Mouse (Mus musculus) layer of hippocampus, adult 8-10 months (tissue): Measurements from ENCODE around the gene Gm2696. TPM values are rescaled to one million over a fixed set of nuclear protein-coding genes. Genes with fewer than 3 reads are reported as not detected.
A peak's percentile ranks its signal among the peaks of the same experiment; 100 is the strongest.

Experiments
- DNase-seq, 2 experiments: peaks; one replicate each; pipeline ENCODE4 v3.0.0; 2022; ENCODE audit warnings: low spot score in 2 of 2
- total RNA-seq, 4 experiments: library from RNA; stranded (reverse); gene quantifications; 2 replicates each; pipeline ENCODE4 v1.2.4; 2022

The Gm2696 gene
- total RNA-seq, 4 experiments from 2014 or later, result not detected

DNA sequence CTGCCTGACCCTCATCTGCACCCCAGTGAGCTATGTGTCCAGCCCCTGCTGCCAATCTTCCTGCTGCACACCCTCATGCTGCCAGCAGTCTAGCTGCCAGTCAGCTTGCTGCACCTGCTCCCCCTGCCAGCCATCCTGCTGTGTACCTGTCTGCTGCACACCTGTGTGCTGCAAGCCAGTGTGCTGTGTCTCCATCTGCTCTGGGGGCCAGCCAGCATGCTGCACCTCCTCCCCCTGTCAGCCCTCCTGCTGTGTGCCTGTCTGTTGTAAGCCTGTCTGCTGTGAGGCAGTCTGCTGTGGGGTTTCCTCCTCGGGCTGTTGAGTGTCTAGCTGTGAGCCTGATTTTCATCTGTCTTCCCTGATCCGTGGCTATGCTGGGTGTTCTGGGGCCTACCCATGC, 32.5 kb downstream of the Gm2696 start:
- no peak for DNase-seq

DNA sequence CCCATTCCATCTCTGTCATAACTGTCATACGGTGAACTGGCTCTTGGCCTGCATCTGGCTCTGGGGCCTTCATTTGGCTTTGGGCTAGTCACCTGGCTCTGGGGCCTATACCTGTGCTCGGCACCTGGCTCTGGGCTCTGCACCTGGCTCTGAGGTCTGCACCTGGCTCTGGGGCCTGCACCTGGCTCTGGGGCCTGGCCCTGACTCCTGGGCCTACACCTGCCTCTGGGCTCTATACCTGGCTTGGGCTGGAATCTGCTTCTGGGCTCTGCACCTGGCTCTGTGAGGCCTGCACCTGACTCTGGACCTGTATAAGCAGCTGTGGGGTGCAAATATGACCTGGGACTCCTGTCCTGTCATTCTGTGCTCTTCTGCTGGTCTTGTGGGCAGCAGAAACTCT, 33.1 kb downstream of the Gm2696 start:
- DNase-seq, result no peak

DNA sequence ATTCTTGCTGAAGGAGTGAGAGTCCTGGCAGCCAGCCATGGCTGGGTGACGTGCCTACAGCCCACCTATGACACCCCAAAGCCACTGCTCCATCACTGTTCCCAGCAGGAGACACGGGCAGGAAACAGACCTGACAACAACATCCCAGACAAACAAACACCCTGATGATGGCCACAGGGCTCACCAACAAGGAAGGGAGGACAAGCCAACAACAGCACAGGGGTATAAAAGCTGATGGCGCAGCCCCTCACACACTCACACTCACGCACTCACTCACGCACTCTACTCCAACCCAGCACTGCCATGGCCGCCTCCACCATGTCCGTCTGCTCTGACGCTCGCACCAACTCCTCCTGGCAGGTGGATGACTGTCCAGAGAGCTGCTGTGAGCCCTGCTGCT, 38.1 kb downstream of the Gm2696 start, which contains the start of gene Gm10318:
Gene Gm10318 (plus strand): TSS at position 301 of the 400 bp plus-strand sequence.
- DNase-seq, result no peak

DNA sequence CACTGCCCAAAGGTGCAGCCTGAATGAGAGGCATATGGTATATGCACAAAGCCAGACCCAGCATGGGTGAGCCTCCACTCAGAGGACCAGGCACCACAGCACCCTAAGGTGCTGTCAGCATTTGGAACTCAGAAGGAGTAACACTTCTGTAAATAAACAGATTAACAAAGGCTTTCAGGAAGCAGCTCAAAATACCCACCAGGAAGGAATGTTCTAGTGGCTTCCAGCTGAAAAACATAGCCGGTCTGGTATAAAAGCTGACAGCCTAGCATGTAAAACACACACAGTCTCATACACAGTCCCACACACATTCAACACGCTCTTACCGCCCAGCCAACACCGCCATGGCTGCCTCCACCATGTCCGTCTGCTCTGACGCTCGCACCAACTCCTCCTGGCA, 47.2 kb downstream of the Gm2696 start, which contains the start of gene Gm3285:
Gene Gm3285 (plus strand): TSS at position 301 of the 400 bp plus-strand sequence.
- DNase-seq, result no peak

DNA sequence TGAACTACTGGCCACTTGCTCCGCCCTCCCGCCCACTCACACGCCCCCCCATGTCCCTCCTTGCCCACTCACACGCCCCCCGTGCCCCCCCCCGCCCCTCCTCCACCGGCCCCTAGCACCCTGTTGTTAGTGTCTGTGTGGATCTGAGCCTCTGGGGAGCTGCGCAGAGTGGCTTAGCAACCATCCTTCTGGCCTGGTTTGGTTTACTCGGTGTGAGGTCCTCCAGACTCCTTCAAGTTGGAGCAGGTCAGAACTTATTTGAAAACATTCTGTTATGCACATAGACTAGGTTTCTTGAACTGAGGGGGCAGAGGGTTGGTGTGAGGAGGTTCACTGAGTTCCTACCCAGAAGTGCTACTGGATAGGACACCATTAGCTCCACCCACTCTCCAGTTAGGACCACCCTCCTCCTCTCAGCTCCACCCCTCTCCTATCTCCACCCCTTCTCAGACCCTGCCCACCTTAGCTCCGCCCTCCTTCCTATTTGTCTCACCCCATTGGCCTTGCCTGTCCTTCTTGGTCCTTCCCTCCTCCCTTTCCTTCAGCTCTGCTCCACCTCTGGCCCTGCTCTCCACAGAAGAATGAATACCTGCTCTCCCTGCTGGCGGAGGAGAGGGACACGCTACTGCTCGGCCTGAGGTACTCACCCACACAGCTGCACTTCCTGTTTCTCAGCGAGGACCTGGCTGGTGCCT, 49.7 kb downstream of the Gm2696 start:
- no peak for DNase-seq

DNA sequence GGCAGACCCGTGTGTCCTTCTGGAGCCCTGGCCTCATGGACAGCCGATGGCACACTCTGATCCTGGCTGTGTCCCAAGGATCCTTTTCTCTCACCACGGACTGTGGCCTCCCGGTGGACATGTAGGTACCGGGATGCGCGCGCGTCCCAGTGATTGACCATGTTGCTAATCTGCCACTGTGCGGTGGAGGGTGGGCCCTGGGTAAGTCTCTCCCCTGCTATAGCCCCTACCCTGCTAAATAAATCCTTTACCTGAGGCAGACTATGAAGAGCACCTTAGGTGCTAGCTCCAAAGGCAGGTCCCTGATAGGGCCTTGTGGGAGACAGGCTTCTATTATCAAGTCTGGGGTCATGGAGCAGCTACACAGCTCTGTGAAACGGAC, 50.3 kb downstream of the Gm2696 start:
- DNase-seq, result no peak

DNA sequence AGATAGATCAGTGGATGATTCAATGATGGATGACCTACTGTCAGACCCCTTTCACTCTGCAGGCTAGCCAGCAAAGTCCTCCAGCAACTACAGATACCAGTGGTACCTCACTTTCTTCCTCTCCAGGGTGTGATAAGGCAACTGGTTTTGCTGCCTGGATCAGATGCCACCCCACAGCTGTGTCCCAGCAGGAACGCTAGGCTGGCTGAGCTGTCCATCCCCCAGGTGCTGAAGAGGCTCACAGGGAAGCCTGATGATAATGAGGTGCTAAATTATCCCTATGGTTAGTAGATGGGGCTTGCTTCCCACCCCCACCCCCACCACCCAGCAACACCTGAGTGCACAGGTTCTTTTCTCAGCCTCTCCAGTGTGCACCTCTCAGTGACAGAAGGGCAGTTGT, 53.1 kb downstream of the Gm2696 start:
- DNase-seq, result no peak

DNA sequence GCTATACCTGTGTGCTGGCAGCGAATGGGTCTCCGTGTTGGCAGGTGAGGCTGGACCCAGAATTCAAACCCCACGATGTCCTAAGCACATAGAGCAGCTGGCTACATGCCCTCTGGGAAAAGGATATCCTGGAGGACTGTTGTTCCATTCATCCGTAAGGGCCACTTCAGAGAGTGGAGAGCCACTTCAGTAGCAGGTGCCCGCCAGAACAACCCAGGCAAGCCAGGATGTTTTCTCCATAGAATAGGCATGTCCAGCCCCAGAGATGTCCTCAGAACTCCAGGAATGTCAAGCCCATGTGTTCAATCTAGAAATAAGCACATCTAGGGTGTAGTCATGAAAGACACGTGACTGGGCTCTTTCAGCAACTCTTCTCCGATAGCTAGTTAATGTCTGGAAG, 55.2 kb downstream of the Gm2696 start:
- no peak for DNase-seq

DNA sequence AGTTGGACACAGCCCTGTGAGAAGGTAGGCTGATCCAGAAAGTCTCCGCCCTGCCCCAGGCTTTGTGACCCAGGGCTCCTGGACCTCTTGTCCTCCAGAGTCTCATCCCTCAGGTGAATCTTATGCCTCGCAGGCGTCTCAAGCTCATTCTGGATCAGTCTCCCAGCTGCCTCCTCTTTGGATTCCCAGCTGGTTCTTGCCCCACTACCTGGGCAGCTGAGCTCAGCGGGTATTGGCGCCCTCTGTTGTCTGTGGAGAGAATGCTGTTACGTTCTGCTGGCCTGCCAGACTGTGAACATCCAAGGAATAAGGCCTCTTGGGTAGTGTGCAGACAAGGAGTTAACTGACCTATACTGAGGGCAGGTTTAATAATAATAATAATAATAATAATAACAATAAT, 64.5 kb downstream of the Gm2696 start:
- DNase-seq, result peak in 1 of 2 experiments; percentile 33

DNA sequence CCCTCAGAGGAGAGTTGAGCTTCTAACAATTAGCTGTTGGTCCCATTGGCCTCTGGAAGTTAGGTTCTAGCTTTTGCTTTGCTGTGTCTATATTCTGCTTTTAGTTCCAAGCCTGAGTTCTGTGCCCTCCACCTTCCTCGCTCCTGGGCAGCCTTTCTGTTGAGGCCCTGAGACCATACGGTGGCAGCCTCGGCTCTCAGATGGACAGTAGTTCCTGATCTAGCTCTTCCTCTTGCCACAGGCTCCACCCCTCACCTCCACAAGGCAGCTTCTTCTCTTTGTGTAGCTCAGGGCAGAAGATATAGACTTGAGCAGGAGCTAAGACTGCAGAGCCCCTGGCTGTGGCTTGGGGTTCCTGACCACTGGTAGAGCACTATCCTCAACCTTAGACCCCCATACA, 65.8 kb downstream of the Gm2696 start:
- no peak for DNase-seq

DNA sequence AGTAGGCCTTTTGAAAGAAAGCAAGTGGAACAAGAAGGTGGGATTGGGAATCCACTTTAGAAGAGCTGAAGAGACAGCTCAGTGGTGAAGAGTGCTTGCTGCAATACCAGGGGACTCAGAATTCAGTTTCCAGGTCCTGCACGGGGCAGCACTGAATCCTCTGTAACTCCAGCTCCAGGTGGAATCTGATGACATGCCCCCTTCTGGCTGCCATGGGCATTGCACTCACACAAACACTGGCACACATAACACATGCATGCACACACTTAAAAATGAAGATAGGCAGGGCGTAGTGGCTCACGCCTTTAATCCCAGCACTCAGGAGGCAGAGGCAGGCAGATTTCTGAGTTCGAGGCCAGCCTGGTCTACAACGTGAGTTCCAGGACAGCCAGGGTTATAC, 68.1 kb downstream of the Gm2696 start:
- no peak for DNase-seq

Other genes starting within 250 kb of the Gm2696 start
- 10 to 100 TPM; 79.3 to 96.1 (median 86.9) TPM for gene Pttg1ip, start 233.0 kb upstream of the Gm2696 start, total RNA-seq
- 100 to 1,000 TPM; 144 to 152 (median 147) TPM for gene Sumo3, start 208.6 kb upstream of the Gm2696 start, total RNA-seq
- 10 to 100 TPM in 3 of 4 experiments, 1 to 10 TPM in 1; 7.6 to 33.3 (median 12.1) TPM for gene Gm49325, start 208.5 kb upstream of the Gm2696 start, total RNA-seq
- 10 to 100 TPM; 64.2 to 89.9 (median 76.6) TPM for gene Ube2g2, start 192.4 kb upstream of the Gm2696 start, total RNA-seq
- not detected for gene Tspear, start 128.1 kb upstream of the Gm2696 start, total RNA-seq
- gene Gm19402, start 123.9 kb upstream of the Gm2696 start, total RNA-seq, result not detected
- gene Gm9508, start 117.4 kb upstream of the Gm2696 start, total RNA-seq, result not detected
- gene Gm10272, start 108.1 kb upstream of the Gm2696 start, total RNA-seq, result not detected
- gene Gm10024, start 103.2 kb upstream of the Gm2696 start, total RNA-seq, result not detected
- gene Gm10142, start 98.9 kb upstream of the Gm2696 start, total RNA-seq, result not detected
- not detected for gene Krtap12-1, start 94.1 kb upstream of the Gm2696 start, total RNA-seq
- gene Gm10100, start 88.2 kb upstream of the Gm2696 start, total RNA-seq, result not detected
- gene Gm18596, start 72.0 kb upstream of the Gm2696 start, total RNA-seq, result not detected
- not detected for gene Gm9736, start 63.3 kb upstream of the Gm2696 start, total RNA-seq
- gene Gm3233, start 55.0 kb upstream of the Gm2696 start, total RNA-seq, result not detected
- not detected for gene Gm3238, start 43.4 kb upstream of the Gm2696 start, total RNA-seq
- not detected for gene Gm7138, start 37.7 kb upstream of the Gm2696 start, total RNA-seq
- not detected for gene Gm3250, start 32.1 kb upstream of the Gm2696 start, total RNA-seq
- not detected for gene Gm7137, start 26.5 kb upstream of the Gm2696 start, total RNA-seq
- gene Gm9639, start 19.6 kb upstream of the Gm2696 start, total RNA-seq, result not detected
- not detected for gene Gm19668, start 15.5 kb upstream of the Gm2696 start, total RNA-seq
- gene Gm9507, start 2.8 kb upstream of the Gm2696 start, total RNA-seq, result not detected
- gene Krtap10-4, start 12.4 kb downstream of the Gm2696 start, total RNA-seq, result not detected
- not detected for gene Krtap10-10, start 21.3 kb downstream of the Gm2696 start, total RNA-seq
- gene Gm36176, start 32.1 kb downstream of the Gm2696 start, total RNA-seq, result not detected
- not detected for gene Gm10318, start 38.2 kb downstream of the Gm2696 start, total RNA-seq
- gene Gm3285, start 47.3 kb downstream of the Gm2696 start, total RNA-seq, result not detected
- 1 to 10 TPM; 4.5 to 7.7 (median 5.4) TPM for gene Lrrc3, start 87.9 kb downstream of the Gm2696 start, total RNA-seq
- gene Trpm2, start 155.9 kb downstream of the Gm2696 start, total RNA-seq, result 10 to 100 TPM; 43.0 to 47.6 (median 45.7) TPM
- gene 1810043G02Rik, start 163.8 kb downstream of the Gm2696 start, total RNA-seq, result 10 to 100 TPM; 36.6 to 46.0 (median 40.5) TPM
- gene Pfkl, start 195.4 kb downstream of the Gm2696 start, total RNA-seq, result 100 to 1,000 TPM; 224 to 240 (median 229) TPM
- under 1 TPM in 3 of 4 experiments, not detected in 1; 0.29 to 0.72 (median 0.30) TPM for gene Dnmt3l, start 227.3 kb downstream of the Gm2696 start, total RNA-seq
- gene Aire, start 228.9 kb downstream of the Gm2696 start, total RNA-seq, result under 1 TPM; 0.56 to 0.93 (median 0.63) TPM